Mouse (Mus musculus) cerebellum, adult 2 months (tissue): ENCODE data around the gene Pfn1. TPM values are rescaled to one million over a fixed set of nuclear protein-coding genes. Genes with fewer than 3 reads are reported as not detected.

Experiments used
- DNase-seq, 2 experiments: peaks; one replicate each; pipeline ENCODE4 v3.0.0; 2021
- H3K27ac ChIP-seq: fragments of 200-500 bp; 2 replicates; pipeline ENCODE4 v1.5.1; 2012; ENCODE audit warnings: low read length, control low read depth, inconsistent platforms; ENCODE audit not compliant: insufficient read depth
- H3K27me3 ChIP-seq: fragments of 200-500 bp; 2 replicates; pipeline ENCODE4 v1.6.1; 2012; ENCODE audit warnings: inconsistent platforms, mild to moderate bottlenecking, low read length, moderate library complexity; ENCODE audit not compliant: control insufficient read depth, insufficient read depth
- H3K4me1 ChIP-seq: fragments of 200-500 bp; 2 replicates; pipeline ENCODE4 v1.6.1; 2011; ENCODE audit warnings: low read length; ENCODE audit not compliant: control insufficient read depth, insufficient read depth
- H3K4me3 ChIP-seq: fragments of 200-500 bp; replicated peaks from 2 replicates; pipeline ENCODE3; 2011; ENCODE audit warnings: mild to moderate bottlenecking, low read depth, low read length, control low read depth; ENCODE audit not compliant: insufficient read depth
- CTCF ChIP-seq: fragments of 200-500 bp; IDR thresholded peaks from 2 replicates; pipeline ENCODE4 v1.5.1; 2011; ENCODE audit warnings: low read depth, mild to moderate bottlenecking, control low read depth, low read length, moderate library complexity, borderline replicate concordance; ENCODE audit not compliant: insufficient read depth
- POLR2A ChIP-seq: fragments of 200-500 bp; IDR thresholded peaks from 2 replicates; pipeline ENCODE4 v1.6.1; 2011; ENCODE audit warnings: low read length, control low read depth, borderline replicate concordance; ENCODE audit not compliant: insufficient read depth
- WGBS: fragments of 180-500 bp; shearing (Covaris S2); methylation state at CpG from one replicate; pipeline ENCODE4 v1.1.7; 2018; 5-methylcytosine and 5-hydroxymethylcytosine counted together
- polyA plus RNA-seq: library from polyadenylated mRNA; depleted of rRNA; stranded (reverse); fragments of >200 nt; gene quantifications from 2 replicates; pipeline ENCODE4 v1.2.3, GENCODE M21; 2012

Gene Pfn1
- polyA plus RNA-seq, 1 experiment: 305 TPM

DNA sequence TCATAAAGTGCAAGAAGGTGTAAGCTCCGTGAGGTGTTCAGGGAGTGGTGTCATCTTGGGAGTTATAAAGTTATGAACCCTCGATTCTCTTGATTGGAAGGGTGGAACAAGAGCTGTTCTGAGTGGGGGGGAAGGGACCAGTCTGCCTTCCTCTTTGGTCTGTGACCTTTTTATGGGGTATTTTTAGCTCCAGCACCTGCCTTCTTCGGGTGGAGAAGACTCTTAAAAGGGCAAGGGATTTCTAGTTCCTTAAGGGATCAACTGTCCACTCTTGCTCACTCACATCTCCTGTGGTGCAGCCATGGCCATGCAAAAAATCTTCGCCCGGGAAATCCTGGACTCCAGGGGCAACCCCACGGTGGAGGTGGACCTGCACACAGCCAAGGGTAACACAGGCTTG, 3.1 kb upstream of the Pfn1 start:
- no peak for TF ChIP-seq POLR2A
- no peak for TF ChIP-seq CTCF
- no peak overlapping the region for H3K27ac ChIP-seq
- H3K27me3 ChIP-seq: no peaks in the 10 kb centered on the region
- peaks cover 9% of the 10 kb centered on the region for H3K4me1 ChIP-seq
- no peak for DNase-seq
- 39% methylated on average over 6 of the region's 6 CpGs for WGBS
- H3K4me3 ChIP-seq: no peak overlapping the region

DNA sequence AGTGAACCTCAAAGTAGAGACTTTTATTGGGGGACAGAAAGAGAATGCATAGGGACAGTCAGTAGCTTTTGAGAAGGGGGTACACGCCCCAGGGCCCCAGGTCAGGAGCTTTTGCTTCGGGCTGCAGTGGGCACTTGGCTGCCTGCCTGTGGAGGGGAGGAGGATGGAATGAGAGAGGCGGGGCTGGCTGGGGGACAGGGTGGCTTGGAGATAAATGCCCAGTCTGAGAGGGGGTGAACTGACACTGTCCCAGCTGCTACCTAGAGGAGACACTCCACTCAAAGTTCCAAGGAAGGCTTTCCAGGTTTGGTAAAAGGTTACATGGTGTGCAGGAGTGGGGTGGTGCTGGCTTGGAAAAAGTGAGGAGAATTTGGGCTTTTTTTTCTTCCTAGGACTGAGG, 2.5 kb upstream of the Pfn1 start, which contains the start of gene Eno3:
Eno3 (plus strand) TSS at position 239 of the 400 bp plus-strand sequence.
- no peak within 1 kb of the TSS for H3K27ac ChIP-seq
- 48% methylated on average over 3 of the region's 3 CpGs for WGBS

DNA sequence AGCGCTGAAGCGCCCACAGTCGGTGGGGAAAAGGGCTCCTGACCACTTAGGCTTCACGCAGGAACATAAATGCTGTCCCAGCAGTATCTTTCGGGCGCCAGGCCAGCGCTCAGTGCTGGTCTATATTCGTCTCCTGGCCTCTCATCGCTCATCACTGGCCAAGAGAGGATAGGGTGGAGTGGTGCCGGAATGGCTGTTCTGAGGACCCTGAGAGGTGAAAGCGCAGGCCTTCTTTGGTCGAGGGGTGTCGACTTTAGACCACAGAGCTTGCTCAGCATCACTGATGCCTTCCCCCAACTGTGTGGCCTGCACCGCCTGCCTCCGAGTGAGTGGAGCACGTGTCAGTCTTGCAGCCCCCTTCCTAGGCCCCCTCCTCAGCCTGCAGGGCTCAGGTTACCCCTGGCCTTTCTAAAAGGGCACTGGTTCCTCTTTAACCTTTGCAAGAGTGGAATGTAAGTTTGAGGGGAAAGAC, 2.0 kb upstream of the Pfn1 start:
- Histone ChIP-seq H3K27ac (no peak overlapping the region), H3K4me1 (peaks cover 9% of the 10 kb centered on the region), H3K4me3 (peak overlapping the region; percentile 99), H3K27me3 (no peaks in the 10 kb centered on the region)
- TF ChIP-seq POLR2A: no peak
- TF ChIP-seq CTCF: no peak
- WGBS: 19% methylated on average over 16 of the region's 16 CpGs
- DNase-seq: peak in 1 of 2 experiments; percentile 42

More for the DNA sequence above, 2.5 kb upstream of the Pfn1 start, which contains the start of gene Eno3:
- no peaks in the 10 kb centered on the region for H3K27me3 ChIP-seq
- peak within 1 kb of the TSS; percentile 99 for H3K4me3 ChIP-seq
- TF ChIP-seq POLR2A: no peak
- peaks cover 9% of the 10 kb centered on the region for H3K4me1 ChIP-seq
- peak in 1 of 2 experiments; percentile 23 for DNase-seq

DNA sequence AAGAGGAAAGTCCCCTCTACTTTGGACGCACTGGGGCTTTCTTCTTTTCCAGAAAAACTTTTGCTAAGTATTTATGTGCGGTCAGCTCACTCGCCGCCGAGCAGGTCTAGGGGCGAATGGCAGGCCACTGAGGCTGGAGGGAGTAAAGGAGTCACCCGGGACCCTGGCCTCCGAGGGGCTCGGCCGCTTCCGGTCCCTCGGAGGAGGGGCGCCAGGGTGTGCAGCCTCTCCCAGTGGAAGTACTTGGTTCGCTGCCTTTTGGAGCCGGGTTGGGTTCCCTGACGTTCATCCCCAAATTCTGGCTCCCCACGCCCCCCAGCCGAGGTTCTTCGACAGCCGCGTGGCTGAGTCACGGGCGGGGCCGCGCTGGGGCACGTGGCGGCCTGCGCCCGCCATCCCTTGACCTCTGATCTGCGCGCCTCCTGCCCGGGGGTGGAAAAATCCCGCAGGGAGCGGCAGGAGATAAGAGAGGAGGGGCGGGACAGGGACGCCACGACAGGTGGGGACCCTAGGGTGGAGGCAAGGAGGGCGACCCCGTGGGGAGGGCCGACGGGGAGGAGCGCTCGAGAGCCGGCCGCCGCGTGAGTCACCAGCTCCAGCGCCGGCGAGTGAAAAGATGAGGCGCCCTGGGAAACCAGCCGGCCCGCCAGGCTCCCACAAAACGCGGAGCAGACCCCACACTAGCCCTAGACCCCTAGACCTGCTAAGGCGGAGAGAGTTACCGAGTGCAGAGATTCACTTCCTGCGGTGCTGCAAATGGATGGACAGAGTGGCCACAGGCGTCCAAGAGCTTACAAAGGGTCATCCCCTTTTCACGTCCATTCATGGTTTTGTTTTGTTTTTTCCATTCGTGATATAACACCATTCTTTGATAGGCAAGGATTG, 1.4 kb upstream of the Pfn1 start:
- Histone ChIP-seq H3K27me3 (no peaks in the 10 kb centered on the region), H3K4me1 (peaks cover 9% of the 10 kb centered on the region), H3K4me3 (peak overlapping the region; percentile 99), H3K27ac (peak overlapping the region; percentile 70; the same call in 1 of the 2 replicates)
- TF ChIP-seq POLR2A: no peak
- TF ChIP-seq CTCF: no peak
- DNase-seq: peak in 1 of 2 experiments; percentile 54
- 1% methylated on average over 61 of the region's 61 CpGs for WGBS

DNA sequence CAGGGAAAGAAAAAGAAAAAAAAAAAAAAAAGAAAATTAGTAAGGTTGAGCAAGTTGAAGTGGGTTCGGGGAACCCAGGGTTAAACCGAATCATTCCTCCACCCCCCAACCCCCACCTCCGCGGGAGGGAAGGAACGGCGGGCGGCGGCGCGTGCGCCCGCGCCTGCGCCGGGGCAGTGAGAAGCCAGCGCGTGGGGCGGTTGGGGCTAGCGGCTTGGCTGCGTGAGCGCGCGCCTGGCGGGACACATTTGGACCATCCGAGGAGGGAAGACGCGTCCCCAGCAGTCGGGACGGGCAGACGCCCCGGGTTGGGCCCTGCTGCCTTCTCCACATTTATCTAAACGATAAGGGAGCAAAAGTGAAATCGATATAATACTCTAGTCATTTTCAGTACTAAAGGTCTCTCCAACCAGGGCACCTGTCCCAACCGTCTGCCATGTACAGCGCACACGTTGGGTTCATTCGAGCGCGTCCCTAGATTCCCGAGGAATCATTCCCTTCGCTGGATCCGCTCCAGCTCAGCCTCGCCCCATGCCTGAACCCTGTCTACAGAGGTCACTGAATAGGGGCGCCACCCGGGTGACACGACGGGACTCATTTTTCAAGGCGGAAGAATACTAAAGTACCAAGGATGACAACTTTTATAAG, 603 bp upstream of the Pfn1 start:
- WGBS: under 1% methylated on average over 48 of the region's 48 CpGs
- Histone ChIP-seq H3K4me3 (peak overlapping the region; percentile 99), H3K27me3 (no peaks in the 10 kb centered on the region), H3K27ac (peak overlapping the region; percentile 70), H3K4me1 (peaks cover 9% of the 10 kb centered on the region)
- TF ChIP-seq CTCF (no peak), POLR2A (peak; percentile 66; the same call in 1 of the 2 replicates)
- peak; percentile 88 for DNase-seq

DNA sequence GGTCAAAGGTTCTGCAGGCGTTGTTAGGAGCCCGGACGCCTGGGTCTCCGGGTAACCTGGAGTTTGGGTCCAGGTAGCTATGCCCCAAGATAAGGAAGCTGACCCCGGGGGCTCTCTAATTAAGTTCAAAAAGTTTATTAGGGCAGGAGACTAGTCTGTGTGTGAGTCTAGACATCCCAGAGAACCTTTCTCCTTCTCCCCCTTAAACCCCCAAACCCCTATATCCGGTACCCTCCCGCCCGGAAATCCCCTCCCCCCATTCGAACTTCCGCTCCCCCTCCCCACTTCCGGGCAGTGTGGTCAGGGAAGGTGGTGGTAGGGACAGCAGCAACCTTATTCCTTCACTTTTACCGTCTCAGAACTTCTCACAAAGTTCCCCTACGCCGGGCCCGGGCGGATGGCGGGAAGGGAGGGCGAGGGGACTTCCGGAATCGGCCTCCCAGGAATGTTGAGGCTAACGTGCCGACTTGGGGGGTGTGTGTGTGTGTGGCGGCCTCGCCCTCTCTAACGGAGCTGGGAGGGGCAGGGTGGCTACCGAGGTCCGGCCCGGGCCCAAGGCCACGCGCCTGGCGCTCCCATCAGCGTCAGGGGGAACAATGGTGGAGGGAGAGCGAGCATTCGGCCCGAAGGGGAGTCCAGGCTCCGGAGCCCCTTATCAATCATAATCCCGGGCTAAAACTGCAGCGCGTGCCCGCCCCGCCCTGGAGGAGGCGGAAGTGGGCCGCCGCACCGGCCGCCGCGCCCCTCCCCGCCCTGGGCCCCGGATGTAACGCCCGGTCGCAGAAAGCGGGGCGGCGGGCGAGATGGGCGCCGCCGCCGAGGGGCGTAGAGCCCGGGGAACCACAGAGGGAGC, 873 bp downstream of the Pfn1 start:
- TF ChIP-seq POLR2A (no peak; the same call in 1 of the 2 replicates), CTCF (no peak)
- Histone ChIP-seq H3K27ac (peak overlapping the region; percentile 98), H3K4me3 (peak overlapping the region; percentile 99), H3K27me3 (no peaks in the 10 kb centered on the region), H3K4me1 (peaks cover 13% of the 10 kb centered on the region)
- 1% methylated on average over 63 of the region's 63 CpGs for WGBS
- peak; percentile 66 for DNase-seq

DNA sequence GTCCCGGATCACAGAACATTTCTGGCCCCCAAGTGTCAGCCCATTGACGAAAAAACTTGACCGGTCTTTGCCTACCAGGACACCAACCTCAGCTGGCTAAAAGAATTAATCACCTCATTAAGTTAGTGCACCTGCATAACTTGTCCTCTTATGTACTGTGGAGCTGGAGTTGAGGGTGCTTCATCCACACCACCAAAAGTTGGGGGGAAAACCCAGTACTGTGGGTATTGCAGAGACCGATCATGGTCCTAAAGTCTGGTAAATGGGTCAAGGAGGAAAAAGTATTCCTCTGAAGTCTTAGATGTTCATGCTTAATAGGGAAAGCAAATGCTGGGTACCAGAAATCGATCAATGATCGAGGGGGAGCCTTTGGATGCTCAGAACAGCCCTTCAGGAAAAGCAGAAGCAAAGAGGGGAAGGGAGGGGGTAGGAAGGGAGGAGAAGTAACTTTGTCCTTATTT, 1.5 kb downstream of the Pfn1 start:
- peak in 1 of 2 experiments; percentile 8 for DNase-seq
- Histone ChIP-seq H3K27me3 (no peaks in the 10 kb centered on the region), H3K27ac (no peak overlapping the region), H3K4me3 (peak overlapping the region; percentile 99), H3K4me1 (peaks cover 13% of the 10 kb centered on the region)
- TF ChIP-seq CTCF (no peak), POLR2A (no peak)
- 48% methylated on average over 6 of the region's 6 CpGs for WGBS
